Mouse (Mus musculus) limb, embryonic 10.5 days (tissue): ENCODE results near the gene Vill. TPM values are rescaled to one million over a fixed set of nuclear protein-coding genes. Genes with fewer than 3 reads are reported as not detected.

Experiments used
- DNase-seq: peaks from one replicate; pipeline ENCODE4 v3.0.0-alpha.2; 2017; ENCODE audit warnings: low spot score
- H3K27ac ChIP-seq: fragments of 300-500 bp; sonication (generic); 2 replicates; pipeline ENCODE4 v1.5.1; 2016; ENCODE audit warnings: mild to moderate bottlenecking
- H3K27me3 ChIP-seq: fragments of 300-500 bp; sonication (generic); 2 replicates; pipeline ENCODE4 v1.6.1; 2016; ENCODE audit warnings: low read depth, mild to moderate bottlenecking; ENCODE audit not compliant: poor library complexity, severe bottlenecking
- H3K36me3 ChIP-seq: fragments of 300-500 bp; sonication (generic); 2 replicates; pipeline ENCODE4 v1.6.1; 2016; ENCODE audit warnings: mild to moderate bottlenecking, moderate library complexity
- H3K4me1 ChIP-seq: fragments of 300-500 bp; sonication (generic); 2 replicates; pipeline ENCODE4 v1.6.1; 2016
- H3K4me3 ChIP-seq: fragments of 300-500 bp; sonication (generic); 2 replicates; pipeline ENCODE4 v1.5.1; 2016; ENCODE audit warnings: mild to moderate bottlenecking, moderate library complexity
- H3K9me3 ChIP-seq: fragments of 300-500 bp; sonication (generic); replicated peaks from 2 replicates; pipeline ENCODE4 v1.6.1; 2016; ENCODE audit warnings: mild to moderate bottlenecking
- WGBS: fragments of 180-500 bp; shearing (Covaris S2); methylation state at CpG from one replicate; pipeline ENCODE4 v1.1.7; 2016; 5-methylcytosine and 5-hydroxymethylcytosine counted together
- polyA plus RNA-seq: library from polyadenylated mRNA; unstranded; fragments of >200 nt; fragmentation: Nextera tagmentation; extraction: Ambion mirVana; gene quantifications from 2 replicates; pipeline ENCODE4 v1.2.1, GENCODE M21; 2016

Vill gene
- polyA plus RNA-seq, 1 experiment from 2014 or later = 26.3 TPM

DNA sequence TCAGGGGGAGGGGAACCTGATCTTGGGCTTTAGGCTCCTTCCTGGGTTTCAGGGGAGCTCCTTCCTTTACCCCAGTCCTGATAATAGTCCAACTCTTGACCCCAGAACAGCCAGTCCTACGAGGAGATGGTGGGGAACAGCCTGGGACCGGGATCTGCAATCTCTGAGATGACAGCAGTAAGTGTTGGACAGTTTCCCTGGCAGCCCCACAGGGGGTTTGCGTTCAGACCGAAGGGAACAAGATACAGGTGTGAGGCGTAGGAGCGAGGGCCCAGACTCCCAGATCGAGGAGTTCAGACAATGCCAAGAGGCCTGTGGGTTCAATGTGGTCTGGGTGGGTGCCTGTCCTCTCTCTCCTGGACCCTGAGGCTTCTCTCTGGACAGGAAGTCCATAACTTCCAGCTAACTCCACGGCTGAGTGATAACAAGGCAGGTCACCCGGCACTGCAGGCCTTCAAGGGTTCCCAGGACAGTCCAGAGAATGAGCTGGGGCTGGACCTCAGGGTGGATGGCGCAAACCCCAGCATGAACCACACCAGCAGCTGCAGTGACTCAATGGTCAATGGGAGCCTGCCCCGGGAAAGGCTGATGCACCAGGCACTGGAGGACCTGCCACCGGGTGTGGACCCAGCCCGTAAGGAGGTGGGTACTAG, 17.7 kb downstream of the Vill start:
- Histone ChIP-seq H3K27ac (no peak overlapping the region), H3K9me3 (no peaks in the 10 kb centered on the region), H3K4me3 (no peak overlapping the region), H3K36me3 (peaks cover 39% of the 10 kb centered on the region), H3K4me1 (peaks cover 20% of the 10 kb centered on the region), H3K27me3 (no peaks in the 10 kb centered on the region)
- no peak for DNase-seq
- 81% methylated on average over 13 of the region's 13 CpGs for WGBS

DNA sequence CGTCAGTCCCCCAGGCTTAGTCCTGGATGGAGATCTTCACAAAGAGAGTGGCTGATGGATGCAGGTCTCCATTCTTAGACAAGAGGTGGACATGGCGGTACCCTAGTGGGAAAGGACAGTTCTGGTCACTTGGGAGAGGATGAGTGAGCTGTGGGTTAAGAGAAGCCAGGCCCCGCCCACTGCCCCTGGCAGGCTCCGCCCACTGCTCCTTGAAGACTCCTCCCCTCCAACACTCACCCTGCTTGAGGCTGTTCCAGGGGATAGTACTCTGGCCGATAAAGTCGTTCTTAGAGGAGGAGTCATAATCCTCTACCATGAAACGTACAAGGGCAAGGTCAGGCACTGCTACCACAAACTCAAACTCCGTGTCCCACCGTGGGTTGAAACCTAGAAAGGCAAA, 19.2 kb downstream of the Vill start:
- H3K36me3 ChIP-seq = peaks cover 45% of the 10 kb centered on the region

DNA sequence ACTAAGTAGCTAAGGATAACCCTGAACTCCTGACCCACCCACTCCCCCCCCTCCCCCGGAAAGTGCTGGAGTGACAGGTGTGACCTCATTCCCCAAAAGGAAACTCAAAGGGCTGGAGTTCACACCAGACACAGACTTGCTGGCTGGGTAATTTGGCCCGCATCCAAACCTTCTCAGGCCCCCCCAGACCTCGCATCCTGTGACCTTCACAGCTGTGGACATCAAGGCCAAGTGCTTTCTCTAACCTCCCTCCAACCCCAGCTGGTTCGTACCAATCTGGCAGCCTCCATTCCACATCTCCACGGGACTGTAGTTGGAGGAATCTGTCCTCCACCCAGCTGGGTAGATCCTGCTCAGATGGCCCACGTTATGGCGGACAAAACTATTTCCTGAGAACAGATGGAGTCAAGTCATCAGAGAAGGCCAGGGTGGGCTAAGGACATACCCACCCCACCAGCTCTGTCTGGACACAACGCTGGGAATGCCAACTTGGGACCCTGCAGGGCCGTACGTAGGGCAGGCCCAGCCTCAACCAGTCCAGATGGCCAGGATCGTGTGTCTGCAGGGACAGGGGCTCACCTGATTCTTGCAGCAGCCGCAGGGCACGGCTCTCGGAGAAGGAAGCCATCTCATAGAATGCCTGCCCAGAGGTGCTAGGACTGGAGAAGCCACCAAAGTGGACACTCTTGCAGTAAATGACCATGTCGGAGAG, 20.8 kb downstream of the Vill start:
- H3K36me3 ChIP-seq = peaks cover 45% of the 10 kb centered on the region
- DNase-seq = no peak
- H3K4me3 ChIP-seq = no peak overlapping the region
- H3K27ac ChIP-seq = 0 out of 2 replicates have a peak overlapping the region, but pooled peaks have one; percentile 8
- H3K27me3 ChIP-seq = no peaks in the 10 kb centered on the region
- no peaks in the 10 kb centered on the region for H3K9me3 ChIP-seq
- WGBS = 89% methylated on average over 15 of the region's 15 CpGs
- peaks cover 18% of the 10 kb centered on the region for H3K4me1 ChIP-seq

More for the DNA sequence above, 19.2 kb downstream of the Vill start:
- no peak for DNase-seq
- Histone ChIP-seq H3K27me3 (no peaks in the 10 kb centered on the region), H3K27ac (no peak overlapping the region), H3K4me1 (peaks cover 24% of the 10 kb centered on the region), H3K4me3 (no peak overlapping the region), H3K9me3 (no peaks in the 10 kb centered on the region)
- WGBS = 78% methylated on average over 9 of the region's 9 CpGs

DNA sequence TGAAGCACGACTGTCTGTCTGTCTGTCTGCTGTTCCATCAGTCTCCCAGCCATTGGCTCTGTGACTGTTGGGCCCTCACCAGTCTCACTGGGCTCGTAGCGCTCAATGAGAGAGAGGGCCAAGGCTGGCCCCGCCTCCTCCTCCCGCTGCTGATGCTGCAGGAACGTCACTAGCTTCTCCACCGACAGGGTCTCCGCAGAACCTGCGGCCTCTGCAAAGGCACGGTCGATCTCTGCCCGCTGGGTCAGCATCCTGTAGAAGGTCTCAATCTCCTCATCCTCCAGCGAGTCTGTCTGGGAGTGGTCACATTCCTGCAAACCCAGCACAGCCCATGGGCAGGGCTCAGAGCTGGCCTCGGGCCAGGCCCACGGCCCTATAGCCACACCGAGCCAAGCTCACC, 23.1 kb downstream of the Vill start:
- no peak overlapping the region for H3K4me3 ChIP-seq
- DNase-seq = no peak
- no peaks in the 10 kb centered on the region for H3K9me3 ChIP-seq
- 0 out of 2 replicates have a peak overlapping the region, but pooled peaks have one; percentile 8 for H3K27ac ChIP-seq
- 78% methylated on average over 16 of the region's 16 CpGs for WGBS
- H3K36me3 ChIP-seq = peaks cover 49% of the 10 kb centered on the region
- no peaks in the 10 kb centered on the region for H3K27me3 ChIP-seq
- H3K4me1 ChIP-seq = peaks cover 18% of the 10 kb centered on the region

DNA sequence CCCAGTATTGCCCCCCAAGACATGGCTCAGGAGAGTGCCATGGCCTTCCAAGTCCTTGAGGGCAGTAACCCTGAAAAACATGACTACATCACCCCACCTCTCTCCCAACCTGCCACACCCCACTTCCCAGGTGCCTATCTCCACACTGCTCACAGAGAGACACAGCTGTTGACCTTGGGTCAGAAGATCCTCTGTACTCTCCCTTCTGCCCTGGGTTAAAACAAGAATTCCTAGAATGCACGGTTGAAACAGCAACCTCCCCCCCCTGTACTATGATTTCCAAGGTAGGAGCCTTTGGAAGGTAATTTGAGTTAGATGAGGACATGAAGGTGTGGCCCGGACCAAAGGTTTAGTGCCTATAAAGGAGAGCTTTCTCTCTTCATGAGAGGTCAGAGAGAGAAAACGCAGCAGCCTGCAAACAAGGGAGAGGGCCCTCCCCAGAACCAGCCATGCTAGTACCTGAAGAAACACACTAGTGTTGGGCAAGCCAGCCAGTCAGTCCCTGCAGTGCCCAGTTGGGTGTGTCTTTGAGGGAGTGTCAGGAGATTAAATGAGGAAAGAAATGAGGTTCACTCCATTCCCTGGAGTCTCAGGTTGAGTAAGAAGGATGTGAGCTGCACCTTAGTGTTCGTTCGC, 27.6 kb downstream of the Vill start:
- peaks cover 30% of the 10 kb centered on the region for H3K4me1 ChIP-seq
- no peak for DNase-seq
- H3K27me3 ChIP-seq = no peaks in the 10 kb centered on the region
- WGBS = 80% methylated on average over 5 of the region's 5 CpGs
- no peaks in the 10 kb centered on the region for H3K9me3 ChIP-seq
- H3K36me3 ChIP-seq = peaks cover 18% of the 10 kb centered on the region
- no peak overlapping the region for H3K4me3 ChIP-seq
- H3K27ac ChIP-seq = no peak overlapping the region

DNA sequence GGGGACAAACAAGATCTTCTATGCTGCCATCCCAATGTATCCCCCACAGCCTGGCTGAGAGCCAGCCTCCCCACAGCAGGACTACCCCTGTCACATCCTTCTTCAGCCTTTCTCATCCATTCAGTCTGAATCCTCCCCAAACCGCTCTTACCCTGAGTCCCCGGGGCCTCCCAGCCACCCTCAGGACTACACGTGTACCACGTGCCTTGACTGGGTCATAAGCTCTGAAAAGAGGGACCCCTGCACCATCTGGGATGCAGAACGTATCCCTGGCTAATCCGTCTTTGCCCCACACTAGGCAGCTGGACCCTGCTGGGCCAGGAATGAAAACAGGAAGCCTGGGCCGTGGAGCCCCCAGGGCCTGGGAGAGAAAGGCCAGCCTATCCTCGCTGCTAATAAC, 29.5 kb downstream of the Vill start:
- no peaks in the 10 kb centered on the region for H3K9me3 ChIP-seq
- H3K4me1 ChIP-seq = peaks cover 37% of the 10 kb centered on the region
- peak overlapping the region; percentile 81 for H3K27ac ChIP-seq
- H3K36me3 ChIP-seq = peaks cover 10% of the 10 kb centered on the region; the same call in 1 of the 2 replicates
- WGBS = 19% methylated on average over 8 of the region's 8 CpGs
- H3K4me3 ChIP-seq = no peak overlapping the region
- peak; percentile 55 for DNase-seq
- H3K27me3 ChIP-seq = no peaks in the 10 kb centered on the region

DNA sequence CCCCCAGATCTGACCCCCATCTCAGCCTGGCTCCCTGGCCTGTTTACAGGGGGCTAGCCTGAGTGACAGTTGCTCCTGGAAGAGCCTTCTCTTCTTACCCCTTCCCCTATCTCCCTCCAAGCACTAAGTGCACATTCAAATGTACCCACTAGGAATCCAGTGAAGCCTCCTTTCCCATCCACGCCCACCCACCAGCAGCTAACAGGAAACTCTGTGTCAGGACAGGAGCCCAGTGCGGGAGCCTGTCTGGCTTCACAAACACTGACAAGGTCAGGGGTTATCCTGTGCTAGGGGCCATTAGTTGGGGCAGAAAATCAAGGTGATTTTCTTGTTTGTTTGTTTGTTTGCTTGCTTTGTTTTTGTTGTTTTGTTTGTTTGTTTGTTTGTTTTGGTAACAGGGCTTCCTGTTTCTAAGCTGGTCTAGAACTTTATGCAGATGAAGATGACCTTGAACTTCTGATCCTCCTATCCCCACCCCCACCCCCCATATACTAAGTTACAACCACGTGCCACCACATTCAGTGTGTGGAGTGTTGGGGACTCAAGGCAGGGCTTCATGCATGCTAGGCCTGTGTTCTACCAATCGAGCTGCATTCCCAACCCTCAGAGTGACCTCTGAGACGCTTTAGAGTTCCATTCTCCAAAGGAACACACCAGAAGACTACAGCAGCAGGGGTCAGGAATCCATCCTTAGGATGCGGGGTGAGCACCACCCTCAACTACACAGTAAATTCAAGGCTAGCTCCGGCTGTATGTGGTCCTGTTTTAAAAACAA, 30.3 kb downstream of the Vill start:
- Histone ChIP-seq H3K27ac (peak overlapping the region; percentile 81), H3K4me3 (no peak overlapping the region), H3K9me3 (no peaks in the 10 kb centered on the region), H3K4me1 (peaks cover 43% of the 10 kb centered on the region), H3K36me3 (peaks cover 10% of the 10 kb centered on the region; the same call in 1 of the 2 replicates), H3K27me3 (no peaks in the 10 kb centered on the region)
- DNase-seq = no peak
- WGBS = 67% methylated on average over 7 of the region's 7 CpGs

DNA sequence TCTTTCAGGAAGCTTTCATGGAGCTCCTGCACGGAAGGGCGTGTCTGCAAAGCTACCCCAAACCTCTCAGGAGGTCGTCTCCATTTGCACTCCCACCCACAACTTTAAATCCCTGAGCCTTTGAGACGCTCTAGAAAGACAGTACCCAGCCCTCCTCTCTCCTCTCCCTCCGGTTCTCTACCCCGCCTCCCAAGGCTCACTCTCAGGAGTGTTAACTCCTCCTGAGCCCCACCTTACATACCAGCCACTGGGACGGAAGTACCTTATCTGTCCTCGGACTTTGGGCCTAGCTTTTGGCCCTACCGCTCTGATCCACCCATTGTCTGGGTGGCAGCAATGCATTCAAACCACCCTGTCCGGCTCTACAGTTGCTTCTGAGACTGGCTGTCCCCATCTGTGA, 31.4 kb downstream of the Vill start:
- H3K4me3 ChIP-seq = no peak overlapping the region
- peaks cover 10% of the 10 kb centered on the region; the same call in 1 of the 2 replicates for H3K36me3 ChIP-seq
- H3K27ac ChIP-seq = no peak overlapping the region
- no peak for DNase-seq
- H3K9me3 ChIP-seq = no peaks in the 10 kb centered on the region
- H3K4me1 ChIP-seq = peaks cover 55% of the 10 kb centered on the region
- no peaks in the 10 kb centered on the region for H3K27me3 ChIP-seq
- WGBS = 78% methylated on average over 10 of the region's 10 CpGs

DNA sequence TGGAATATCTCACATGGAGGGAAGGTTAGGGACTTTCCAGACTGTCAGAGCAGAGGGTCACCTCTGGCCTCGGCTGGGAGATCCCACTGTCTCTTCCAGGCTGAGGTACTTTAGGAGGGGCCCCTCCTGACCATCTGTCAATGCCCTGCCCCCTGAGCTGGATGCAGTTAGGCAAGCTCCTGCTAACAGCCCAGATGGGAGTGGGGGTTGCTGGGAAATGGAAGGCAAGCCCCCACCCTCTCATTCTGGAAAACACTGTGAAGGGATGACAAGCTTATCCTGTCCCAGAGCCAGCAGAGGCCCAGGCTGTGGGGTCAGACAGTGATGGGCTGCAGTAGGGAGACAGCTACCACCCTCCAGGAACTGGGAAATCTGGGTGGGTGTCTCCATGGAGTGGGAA, 33.9 kb downstream of the Vill start:
- Histone ChIP-seq H3K27me3 (peaks cover 20% of the 10 kb centered on the region), H3K36me3 (no peaks in the 10 kb centered on the region)
- DNase-seq = no peak

DNA sequence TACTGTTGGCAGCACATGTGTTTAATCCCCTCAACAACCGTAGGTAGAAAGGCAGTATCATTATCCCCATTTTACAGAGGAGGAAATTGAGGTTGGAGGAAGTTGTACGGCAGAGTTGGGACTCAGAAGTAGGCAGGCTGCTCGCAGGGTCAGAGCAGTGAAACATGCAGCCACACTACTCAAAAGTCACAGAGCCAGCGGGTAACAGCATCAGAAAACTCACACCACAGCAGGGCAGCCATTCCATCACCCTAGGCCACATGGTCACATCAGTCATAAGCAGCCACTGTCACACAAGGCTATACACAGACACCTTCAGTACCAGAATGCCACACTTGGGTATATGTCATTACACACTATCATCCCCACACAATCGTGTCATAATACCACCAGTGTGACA, 34.7 kb downstream of the Vill start:
- 89% methylated on average over 5 of the region's 5 CpGs for WGBS
- Histone ChIP-seq H3K36me3 (no peaks in the 10 kb centered on the region), H3K9me3 (no peaks in the 10 kb centered on the region), H3K27me3 (peaks cover 29% of the 10 kb centered on the region), H3K4me1 (peaks cover 59% of the 10 kb centered on the region), H3K4me3 (0 out of 2 replicates have a peak overlapping the region, but pooled peaks have one; percentile 52), H3K27ac (no peak overlapping the region)
- no peak for DNase-seq

More for the DNA sequence above, 33.9 kb downstream of the Vill start:
- Histone ChIP-seq H3K4me3 (no peak overlapping the region), H3K9me3 (no peaks in the 10 kb centered on the region), H3K4me1 (peaks cover 59% of the 10 kb centered on the region), H3K27ac (peak overlapping the region; percentile 9; the same call in 1 of the 2 replicates)
- 38% methylated on average over 1 of the region's 1 CpGs for WGBS

DNA sequence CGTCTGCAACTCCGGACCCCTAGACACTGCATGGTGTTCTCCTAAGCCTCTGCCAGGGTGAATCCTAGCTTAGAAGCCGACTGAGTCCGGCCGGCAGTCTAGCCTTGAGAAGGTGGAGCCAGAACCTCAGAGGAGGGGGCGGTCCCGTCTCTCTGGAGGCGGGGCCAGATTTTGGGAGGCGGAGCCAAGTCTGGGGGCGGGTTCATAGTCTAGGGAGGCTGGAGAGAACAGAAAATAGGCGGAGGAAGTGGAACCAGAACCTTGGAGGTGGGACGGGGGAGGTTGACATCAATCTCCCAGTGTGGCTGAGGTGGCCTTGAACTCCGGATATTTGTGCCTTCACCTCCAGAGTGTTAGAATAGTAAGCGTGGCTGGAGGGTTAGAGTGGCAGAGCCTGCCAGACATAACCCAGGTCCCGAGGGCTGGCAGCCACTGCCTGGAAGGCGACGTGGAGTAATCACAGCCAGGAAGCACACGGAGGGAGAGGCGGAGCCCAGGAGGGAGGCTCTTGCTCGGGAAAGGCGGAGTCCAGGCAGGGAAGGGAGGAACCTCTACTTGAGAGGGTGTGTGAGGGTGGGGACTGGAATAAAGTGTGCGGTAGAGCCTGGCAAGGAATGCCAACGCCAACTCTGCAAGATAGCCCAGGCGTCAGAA, 35.7 kb downstream of the Vill start:
- Histone ChIP-seq H3K36me3 (no peaks in the 10 kb centered on the region), H3K27ac (peak overlapping the region; percentile 82), H3K9me3 (no peaks in the 10 kb centered on the region), H3K27me3 (peaks cover 38% of the 10 kb centered on the region), H3K4me3 (peak overlapping the region; percentile 52), H3K4me1 (peaks cover 60% of the 10 kb centered on the region)
- WGBS = under 1% methylated on average over 24 of the region's 24 CpGs
- peak; percentile 87 for DNase-seq

DNA sequence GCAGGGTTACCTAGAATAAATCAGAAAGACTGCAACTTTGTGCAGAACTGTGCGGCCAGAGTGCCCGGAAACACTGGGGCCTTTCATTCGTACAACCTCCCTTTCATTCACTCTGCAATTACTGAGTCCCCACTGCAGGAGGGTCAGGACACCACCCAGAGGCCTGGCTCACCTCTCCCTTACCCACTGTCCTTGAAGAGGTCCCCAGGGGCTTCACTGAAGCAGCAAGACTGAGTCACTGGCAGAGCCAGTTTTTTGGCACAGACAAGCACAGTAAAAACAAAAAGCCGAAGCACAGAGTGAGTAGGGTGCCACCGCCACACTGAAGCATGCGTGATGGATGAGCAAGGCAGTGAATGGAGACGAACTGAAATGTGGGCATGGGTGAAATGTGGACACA, 36.9 kb downstream of the Vill start:
- DNase-seq = no peak
- Histone ChIP-seq H3K36me3 (no peaks in the 10 kb centered on the region), H3K4me3 (no peak overlapping the region), H3K4me1 (peaks cover 72% of the 10 kb centered on the region), H3K27ac (peak overlapping the region; percentile 37; the same call in 1 of the 2 replicates), H3K9me3 (no peaks in the 10 kb centered on the region), H3K27me3 (peaks cover 50% of the 10 kb centered on the region)
- WGBS = 79% methylated on average over 7 of the region's 7 CpGs
